Mouse (Mus musculus): ENCODE results near the gene Notch4. TPM values are rescaled to one million over a fixed set of nuclear protein-coding genes. Genes with fewer than 3 reads are reported as not detected.
A peak's percentile ranks its signal among the peaks of the same experiment; 100 is the strongest.
"Not testable (repeated sequence)": the region's sequence is repeated elsewhere in the genome, so short reads cannot be mapped to it uniquely, and the experiment has no call there.

Notch4 gene
- polyA plus RNA-seq, 1 experiment from 2014 or later = 1.4 TPM

DNA sequence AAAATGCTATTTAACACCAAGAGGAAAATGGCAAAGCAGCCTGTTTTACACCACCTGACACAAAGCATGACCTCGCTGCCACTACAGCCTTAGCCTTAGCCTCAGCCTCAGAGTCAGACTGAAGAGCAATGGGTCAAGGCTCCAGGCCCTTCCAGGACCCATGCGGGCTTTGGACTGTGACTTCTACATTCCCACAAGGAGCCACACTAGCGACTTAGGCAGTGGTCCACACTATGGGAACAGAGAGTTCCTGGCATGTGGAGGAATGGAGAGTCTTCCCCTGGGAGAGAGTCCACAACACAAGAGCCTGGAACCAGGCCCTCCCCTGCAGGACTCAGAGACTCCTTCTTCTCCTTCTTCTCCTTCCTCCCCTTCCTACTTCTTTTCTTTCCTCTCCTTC, 31.4 kb upstream of the Notch4 start:
- Histone ChIP-seq H3K27me3 (replicated peaks; ENCODE audit: control insufficient read depth, insufficient read depth, low read length) (no peaks in the 10 kb centered on the region), H3K9ac (ENCODE audit: low read depth, low read length) (no peak overlapping the region), H3K9me3 (ENCODE audit: control insufficient read depth) (no peaks in the 10 kb centered on the region), H3K4me1 (replicated peaks; ENCODE audit: control insufficient read depth, insufficient read depth, low read length) (no peaks in the 10 kb centered on the region), H3K4me3 (ENCODE audit: low read depth, low read length) (no peak overlapping the region), H3K4me2 (replicated peaks; ENCODE audit: low read depth) (no peak overlapping the region), H3K27ac (ENCODE audit: low read depth, low read length) (no peak overlapping the region), H3K36me3 (ENCODE audit: control insufficient read depth, insufficient read depth) (0 out of 2 replicates have a peak, but pooled peaks cover 3% of the 10 kb centered on the region)
- no peak for TF ChIP-seq CTCF (IDR thresholded peaks at IDR 0.05; ENCODE audit: low read depth)
- ATAC-seq = no peak
- 83% methylated on average over 3 of the region's 3 CpGs for WGBS

DNA sequence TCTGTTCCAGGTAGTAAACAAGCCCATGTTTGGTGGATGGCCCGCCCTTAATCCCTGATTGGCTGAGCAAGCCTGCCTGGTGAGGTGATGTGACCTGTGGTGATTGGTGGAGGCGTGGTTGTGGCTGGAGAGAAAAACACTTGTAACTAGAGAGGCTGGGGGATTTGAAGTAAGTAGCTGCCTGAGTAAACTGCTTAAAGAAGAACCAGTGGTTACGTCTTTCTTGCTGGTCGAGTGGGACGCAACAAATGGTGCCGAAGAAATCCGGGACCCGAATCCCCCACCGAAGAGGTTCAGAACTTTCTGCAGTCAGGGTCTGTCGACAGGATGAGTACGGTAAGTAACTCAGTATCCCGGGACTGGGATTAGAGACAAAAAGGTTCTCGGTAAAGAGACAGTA, 20.5 kb upstream of the Notch4 start:
- H3K4me3 ChIP-seq (ENCODE audit: low read depth, low read length); H3K9ac ChIP-seq (ENCODE audit: low read depth, low read length); H3K27ac ChIP-seq (ENCODE audit: low read depth, low read length); H3K9me3 ChIP-seq (ENCODE audit: control insufficient read depth); H3K4me1 ChIP-seq (replicated peaks; ENCODE audit: control insufficient read depth, insufficient read depth, low read length); H3K27me3 ChIP-seq (replicated peaks; ENCODE audit: control insufficient read depth, insufficient read depth, low read length); H3K4me2 ChIP-seq (replicated peaks; ENCODE audit: low read depth); H3K36me3 ChIP-seq (ENCODE audit: control insufficient read depth, insufficient read depth); ATAC-seq: not testable (repeated sequence)
- 94% methylated on average over 12 of the region's 13 CpGs for WGBS

DNA sequence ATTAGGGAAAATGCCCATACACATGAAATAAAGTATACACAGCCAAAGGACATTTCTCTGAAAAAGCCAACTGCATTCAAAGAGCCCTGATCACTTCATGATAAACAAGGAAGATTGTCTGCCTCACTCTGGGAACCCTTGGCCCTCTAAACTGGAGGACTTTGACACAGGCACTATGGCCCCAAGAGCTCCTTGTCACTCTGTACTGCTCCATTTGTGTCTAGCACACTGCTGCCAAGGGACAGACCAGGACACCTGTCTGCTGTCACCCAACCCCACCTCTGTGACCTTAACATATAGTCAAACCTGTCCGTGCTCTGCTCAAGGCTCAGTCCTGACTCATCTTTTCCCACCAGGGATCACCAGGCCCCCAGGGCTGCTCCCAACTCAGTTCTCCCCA, 17.3 kb upstream of the Notch4 start:
- H3K27ac ChIP-seq (ENCODE audit: low read depth, low read length) = peak overlapping the region; percentile 57; the same call in 1 of the 2 replicates
- no peak for TF ChIP-seq CTCF (IDR thresholded peaks at IDR 0.05; ENCODE audit: low read depth)
- peak; percentile 77 for ATAC-seq
- H3K36me3 ChIP-seq (ENCODE audit: control insufficient read depth, insufficient read depth) = no peaks in the 10 kb centered on the region
- no peaks in the 10 kb centered on the region for H3K9me3 ChIP-seq (ENCODE audit: control insufficient read depth)
- no peaks in the 10 kb centered on the region; the same call in 1 of the 2 replicates for H3K4me1 ChIP-seq (replicated peaks; ENCODE audit: control insufficient read depth, insufficient read depth, low read length)
- H3K4me2 ChIP-seq (replicated peaks; ENCODE audit: low read depth) = peak overlapping the region; percentile 37; the same call in 1 of the 2 replicates
- WGBS = 53% methylated on average over 1 of the region's 1 CpGs
- H3K9ac ChIP-seq (ENCODE audit: low read depth, low read length) = no peak overlapping the region
- H3K27me3 ChIP-seq (replicated peaks; ENCODE audit: control insufficient read depth, insufficient read depth, low read length) = no peaks in the 10 kb centered on the region
- no peak overlapping the region for H3K4me3 ChIP-seq (ENCODE audit: low read depth, low read length)

DNA sequence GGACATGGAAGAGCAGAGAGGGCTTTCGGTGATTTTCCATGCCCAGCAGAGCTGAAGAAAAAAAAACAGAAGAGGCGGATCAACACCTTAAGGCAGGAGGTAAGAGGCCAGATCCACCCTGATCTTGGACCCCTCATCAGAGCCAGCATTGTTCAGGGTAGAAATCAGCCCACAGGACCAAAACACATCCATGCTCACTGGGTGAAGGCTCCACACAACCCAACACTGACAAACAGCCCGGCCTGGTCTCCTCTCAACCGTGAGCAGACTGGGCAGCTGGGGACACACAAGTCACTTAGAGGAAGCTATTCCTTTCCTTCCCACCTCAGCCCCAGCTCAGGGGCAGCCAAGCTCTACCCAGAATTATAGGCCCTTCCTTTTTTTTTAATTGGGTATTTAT, 16.5 kb upstream of the Notch4 start:
- H3K27me3 ChIP-seq (replicated peaks; ENCODE audit: control insufficient read depth, insufficient read depth, low read length) = no peaks in the 10 kb centered on the region
- H3K9me3 ChIP-seq (ENCODE audit: control insufficient read depth) = no peaks in the 10 kb centered on the region
- ATAC-seq = no peak
- H3K4me3 ChIP-seq (ENCODE audit: low read depth, low read length) = no peak overlapping the region
- H3K36me3 ChIP-seq (ENCODE audit: control insufficient read depth, insufficient read depth) = no peaks in the 10 kb centered on the region
- peak overlapping the region; percentile 57; the same call in 1 of the 2 replicates for H3K27ac ChIP-seq (ENCODE audit: low read depth, low read length)
- H3K9ac ChIP-seq (ENCODE audit: low read depth, low read length) = no peak overlapping the region
- no peak for TF ChIP-seq CTCF (IDR thresholded peaks at IDR 0.05; ENCODE audit: low read depth)
- H3K4me2 ChIP-seq (replicated peaks; ENCODE audit: low read depth) = peak overlapping the region; percentile 37; the same call in 1 of the 2 replicates
- WGBS = 95% methylated on average over 4 of the region's 4 CpGs
- no peaks in the 10 kb centered on the region; the same call in 1 of the 2 replicates for H3K4me1 ChIP-seq (replicated peaks; ENCODE audit: control insufficient read depth, insufficient read depth, low read length)

DNA sequence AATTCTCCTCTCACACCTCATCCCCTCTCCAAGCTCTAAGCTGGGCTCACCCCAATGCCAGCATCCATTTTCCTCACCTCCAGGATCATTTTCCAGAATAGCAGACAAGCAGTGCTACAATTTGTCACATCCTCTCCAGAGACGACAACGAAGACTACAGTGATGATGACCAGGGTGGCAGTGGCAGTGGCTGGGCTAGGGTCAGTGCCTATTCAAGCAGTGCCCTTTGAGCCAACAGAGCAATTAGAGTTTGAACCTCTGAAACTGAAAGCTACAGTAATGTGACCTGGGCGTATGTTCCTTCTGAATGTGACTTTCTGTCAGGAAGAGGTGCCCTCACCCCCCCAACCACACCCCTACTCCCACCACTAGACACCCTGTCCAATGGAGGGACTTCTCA, 14.9 kb upstream of the Notch4 start:
- no peaks in the 10 kb centered on the region for H3K36me3 ChIP-seq (ENCODE audit: control insufficient read depth, insufficient read depth)
- H3K4me2 ChIP-seq (replicated peaks; ENCODE audit: low read depth) = peak overlapping the region; percentile 57
- 0 out of 2 replicates have a peak overlapping the region, but pooled peaks have one; percentile 18 for H3K9ac ChIP-seq (ENCODE audit: low read depth, low read length)
- TF ChIP-seq CTCF (IDR thresholded peaks at IDR 0.05; ENCODE audit: low read depth) = no peak
- H3K4me3 ChIP-seq (ENCODE audit: low read depth, low read length) = peak overlapping the region; percentile 27; the same call in 1 of the 2 replicates
- no peaks in the 10 kb centered on the region for H3K9me3 ChIP-seq (ENCODE audit: control insufficient read depth)
- peak overlapping the region; percentile 76 for H3K27ac ChIP-seq (ENCODE audit: low read depth, low read length)
- peak; percentile 67 for ATAC-seq
- no peaks in the 10 kb centered on the region; the same call in 1 of the 2 replicates for H3K4me1 ChIP-seq (replicated peaks; ENCODE audit: control insufficient read depth, insufficient read depth, low read length)
- 43% methylated on average over 3 of the region's 3 CpGs for WGBS
- no peaks in the 10 kb centered on the region for H3K27me3 ChIP-seq (replicated peaks; ENCODE audit: control insufficient read depth, insufficient read depth, low read length)

DNA sequence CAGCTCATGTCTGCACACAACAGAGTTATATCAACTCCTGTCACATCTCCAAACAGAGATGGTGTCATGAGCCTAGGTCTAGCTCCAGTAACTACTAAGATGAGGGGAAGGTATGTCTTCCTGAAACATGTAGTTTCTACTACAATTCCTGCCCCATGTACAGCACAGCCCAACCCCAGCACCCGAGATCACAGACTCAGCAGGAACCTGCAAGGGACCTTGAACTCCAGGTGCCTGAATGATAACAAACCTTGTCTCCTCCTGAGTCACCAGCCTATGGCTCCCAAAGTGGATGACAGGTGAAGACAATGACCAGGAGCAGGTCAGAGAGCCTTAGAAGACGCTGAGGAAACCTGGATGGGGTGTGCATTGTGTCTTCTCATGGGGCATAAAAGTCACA, 14.2 kb upstream of the Notch4 start:
- Histone ChIP-seq H3K4me2 (replicated peaks; ENCODE audit: low read depth) (no peak overlapping the region), H3K36me3 (ENCODE audit: control insufficient read depth, insufficient read depth) (no peaks in the 10 kb centered on the region), H3K4me3 (ENCODE audit: low read depth, low read length) (no peak overlapping the region), H3K9me3 (ENCODE audit: control insufficient read depth) (no peaks in the 10 kb centered on the region), H3K27me3 (replicated peaks; ENCODE audit: control insufficient read depth, insufficient read depth, low read length) (no peaks in the 10 kb centered on the region), H3K4me1 (replicated peaks; ENCODE audit: control insufficient read depth, insufficient read depth, low read length) (no peaks in the 10 kb centered on the region; the same call in 1 of the 2 replicates), H3K27ac (ENCODE audit: low read depth, low read length) (no peak overlapping the region), H3K9ac (ENCODE audit: low read depth, low read length) (no peak overlapping the region)
- no peak for TF ChIP-seq CTCF (IDR thresholded peaks at IDR 0.05; ENCODE audit: low read depth)
- ATAC-seq = peak; percentile 74
- 48% methylated on average over 2 of the region's 2 CpGs for WGBS

DNA sequence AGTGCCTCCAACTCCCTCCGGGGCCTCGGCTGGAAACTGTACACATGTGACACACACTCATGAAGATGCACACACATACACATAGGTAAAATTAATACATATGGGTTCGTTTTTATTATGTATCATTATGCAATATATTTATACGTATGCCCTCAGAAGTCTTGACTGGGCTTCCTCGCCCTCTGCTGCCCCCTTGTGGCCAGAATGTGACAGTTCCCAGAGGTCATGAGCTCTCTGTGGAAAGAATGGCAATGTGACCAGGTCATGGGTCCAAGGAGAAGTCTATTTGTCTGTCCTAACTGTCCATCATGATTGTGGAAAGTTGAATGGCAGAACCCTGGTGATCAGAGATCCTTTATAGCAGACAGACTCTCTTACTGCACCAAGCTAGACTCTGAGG, 8.6 kb upstream of the Notch4 start:
- H3K4me3 ChIP-seq (ENCODE audit: low read depth, low read length) = no peak overlapping the region
- 20% methylated on average over 5 of the region's 5 CpGs for WGBS
- no peaks in the 10 kb centered on the region for H3K4me1 ChIP-seq (replicated peaks; ENCODE audit: control insufficient read depth, insufficient read depth, low read length)
- H3K27ac ChIP-seq (ENCODE audit: low read depth, low read length) = no peak overlapping the region
- H3K9me3 ChIP-seq (ENCODE audit: control insufficient read depth) = no peaks in the 10 kb centered on the region
- no peaks in the 10 kb centered on the region for H3K27me3 ChIP-seq (replicated peaks; ENCODE audit: control insufficient read depth, insufficient read depth, low read length)
- TF ChIP-seq CTCF (IDR thresholded peaks at IDR 0.05; ENCODE audit: low read depth) = peak; percentile 95
- H3K4me2 ChIP-seq (replicated peaks; ENCODE audit: low read depth) = no peak overlapping the region; the same call in 1 of the 2 replicates
- ATAC-seq = peak; percentile 32; the same call in 1 of the 2 replicates
- H3K36me3 ChIP-seq (ENCODE audit: control insufficient read depth, insufficient read depth) = no peaks in the 10 kb centered on the region
- H3K9ac ChIP-seq (ENCODE audit: low read depth, low read length) = no peak overlapping the region
